Mouse (Mus musculus) adrenal gland, postnatal 10 days (tissue): ENCODE data around the gene Ifi213. TPM values are rescaled to one million over a fixed set of nuclear protein-coding genes. Genes with fewer than 3 reads are reported as not detected.
"Not testable (repeated sequence)": the region's sequence is repeated elsewhere in the genome, so short reads cannot be mapped to it uniquely, and the experiment has no call there.

ENCODE experiments used
- DNase-seq: peaks from one replicate; pipeline ENCODE4 v3.0.0; 2021; ENCODE audit warnings: mixed read lengths
- long read RNA-seq, 2 experiments: library from polyadenylated mRNA; stranded (forward); transcript quantifications; one replicate each; pipeline ENCODE4 v2.0.0; 2021
- microRNA-seq: library from miRNA; unstranded; fragments of <30 nt; microRNA quantifications from one replicate; pipeline ENCODE4 v1.2.0, GENCODE M21; 2021
- total RNA-seq, 2 experiments: library from RNA; stranded (reverse); gene quantifications; 2 replicates each; pipeline ENCODE4 v1.2.3; 2021

Gene Ifi213
- total RNA-seq: 1 to 10 TPM in 1 of 2 experiments, under 1 TPM in 1; 0.54 to 1.0 TPM
- long read RNA-seq, experiment 1: 0 reads
- long read RNA-seq, experiment 2: 0 reads

- not testable (repeated sequence) for DNase-seq
These were observed at the start of gene Ifi213 for GRCm38 (mm10) chr1:173598838-173599494. Gene Ifi213, minus strand, starts transcription at chr1:173599274.

GRCm38 (mm10) chr1:173645393-173645792, 46.3 kb upstream of the Ifi213 start:
- DNase-seq: no peak

GRCm38 (mm10) chr1:173633969-173634645, 35.0 kb upstream of the Ifi213 start:
- DNase-seq: no peak

GRCm38 (mm10) chr1:173630622-173631021, 31.5 kb upstream of the Ifi213 start, which contains the start of gene Ifi209:
Gene Ifi209, plus strand, starts transcription at chr1:173630917.
- DNase-seq: not testable (repeated sequence)

- DNase-seq: no peak
These were observed 27.6 kb upstream of the Ifi213 start for GRCm38 (mm10) chr1:173626686-173627085.

GRCm38 (mm10) chr1:173624052-173624451, 25.0 kb upstream of the Ifi213 start:
- DNase-seq: no peak

GRCm38 (mm10) chr1:173622216-173622615, 23.1 kb upstream of the Ifi213 start:
- not testable (repeated sequence) for DNase-seq

GRCm38 (mm10) chr1:173610291-173610690, 11.2 kb upstream of the Ifi213 start:
- DNase-seq: not testable (repeated sequence)

GRCm38 (mm10) chr1:173589698-173590097, 9.4 kb downstream of the Ifi213 start:
- not testable (repeated sequence) for DNase-seq

- DNase-seq: no peak
These were observed 19.0 kb downstream of the Ifi213 start for GRCm38 (mm10) chr1:173579921-173580585.

- no peak for DNase-seq
These were observed 20.0 kb downstream of the Ifi213 start for GRCm38 (mm10) chr1:173579079-173579478.

- not testable (repeated sequence) for DNase-seq
These were observed 48.5 kb downstream of the Ifi213 start for GRCm38 (mm10) chr1:173550491-173551050.

- DNase-seq: not testable (repeated sequence)
These were observed 50.3 kb downstream of the Ifi213 start for GRCm38 (mm10) chr1:173548798-173549197.

GRCm38 (mm10) chr1:173535791-173536190, 63.3 kb downstream of the Ifi213 start, which contains the start of gene Ifi214:
Gene Ifi214, minus strand, starts transcription at chr1:173535957.
- not testable (repeated sequence) for DNase-seq

GRCm38 (mm10) chr1:173521452-173521851, 77.6 kb downstream of the Ifi213 start:
- no peak for DNase-seq

Small RNAs within 50 kb of the gene (microRNA-seq; reads per million reads assigned to microRNA genes)
- gene Gm44339: not detected
- gene Gm44481: not detected

Other genes with a start within 250 kb of the Ifi213 start
- gene Aim2, start 248.4 kb downstream of the Ifi213 start, total RNA-seq: 1 to 10 TPM; 3.4 to 5.1 TPM
- gene Cadm3, start 231.6 kb downstream of the Ifi213 start, total RNA-seq: 10 to 100 TPM; 13.5 to 19.4 TPM
- under 1 TPM; 0.54 to 0.82 TPM for gene Ifi206, start 108.2 kb downstream of the Ifi213 start, total RNA-seq
- under 1 TPM; 0.12 to 0.36 TPM for gene Ifi214, start 63.3 kb downstream of the Ifi213 start, total RNA-seq
- gene Ifi209, start 31.6 kb upstream of the Ifi213 start, total RNA-seq: 1 to 10 TPM; 1.8 TPM
- 1 to 10 TPM in 1 of 2 experiments, under 1 TPM in 1; 0.75 to 1.1 TPM for gene Ifi208, start 74.4 kb upstream of the Ifi213 start, total RNA-seq
- gene Ifi207, start 142.5 kb upstream of the Ifi213 start, total RNA-seq: 1 to 10 TPM; 2.2 to 4.5 TPM
- 1 to 10 TPM; 2.8 to 4.9 TPM for gene Ifi204, start 167.7 kb upstream of the Ifi213 start, total RNA-seq